Mouse (Mus musculus) lung, postnatal 0 days (tissue): Measurements from ENCODE around the gene Amigo2. TPM values are rescaled to one million over a fixed set of nuclear protein-coding genes. Genes with fewer than 3 reads are reported as not detected.
A peak's percentile ranks its signal among the peaks of the same experiment; 100 is the strongest.

ENCODE experiments used
- ATAC-seq: fragments of 200-750 bp; cut with Nextera tagmentation; 2 replicates; pipeline ENCODE4 v1.8.0; 2017; ENCODE audit warnings: moderate library complexity
- DNase-seq: peaks from one replicate; pipeline ENCODE4 v3.0.0-alpha.2; 2016; ENCODE audit warnings: low spot score
- H3K27ac ChIP-seq: fragments of 300-500 bp; sonication (generic); 2 replicates; pipeline ENCODE4 v1.5.1; 2014; ENCODE audit warnings: antibody characterized with exemption, mild to moderate bottlenecking, low read length, mixed read lengths
- H3K27me3 ChIP-seq: fragments of 300-500 bp; sonication (generic); replicated peaks from 2 replicates; pipeline ENCODE4 v1.6.1; 2014; ENCODE audit warnings: low read length, mixed read lengths; ENCODE audit not compliant: insufficient read depth
- H3K36me3 ChIP-seq: fragments of 300-500 bp; sonication (generic); 2 replicates; pipeline ENCODE4 v1.6.1; 2014; ENCODE audit warnings: low read length, mixed read lengths; ENCODE audit not compliant: insufficient read depth
- H3K4me1 ChIP-seq: fragments of 300-500 bp; sonication (generic); 2 replicates; pipeline ENCODE4 v1.6.1; 2014; ENCODE audit warnings: antibody characterized with exemption, low read depth, low read length, mixed read lengths; ENCODE audit not compliant: insufficient read depth
- H3K4me2 ChIP-seq: fragments of 300-500 bp; sonication (generic); replicated peaks from 2 replicates; pipeline ENCODE4 v1.6.1; 2014; ENCODE audit warnings: low read depth, mild to moderate bottlenecking, low read length, moderate library complexity, mixed read lengths
- H3K4me3 ChIP-seq: fragments of 300-500 bp; sonication (generic); 2 replicates; pipeline ENCODE4 v1.5.1; 2014; ENCODE audit warnings: low read depth, low read length
- H3K9ac ChIP-seq: fragments of 300-500 bp; sonication (generic); replicated peaks from 2 replicates; pipeline ENCODE4 v1.6.1; 2014; ENCODE audit warnings: low read depth, mild to moderate bottlenecking
- H3K9me3 ChIP-seq: fragments of 300-500 bp; sonication (generic); 2 replicates; pipeline ENCODE4 v1.6.1; 2016; ENCODE audit warnings: low read length, mixed read lengths
- CTCF ChIP-seq: IDR thresholded peaks from 2 replicates; pipeline ENCODE4 v1.5.1; 2016; ENCODE audit warnings: antibody characterized with exemption, mild to moderate bottlenecking
- EP300 ChIP-seq: IDR thresholded peaks from 2 replicates; pipeline ENCODE4 v1.6.1; 2016; ENCODE audit warnings: antibody characterized with exemption, mild to moderate bottlenecking, control low read depth
- WGBS: fragments of 180-500 bp; shearing (Covaris S2); extraction: QIAGEN DNeasy Blood & Tissue Kit; methylation state at CpG from one replicate; pipeline ENCODE4 v1.1.7; 2014; 5-methylcytosine and 5-hydroxymethylcytosine counted together
- polyA plus RNA-seq: library from polyadenylated mRNA; unstranded; fragments of >200 nt; fragmentation: Nextera tagmentation; extraction: Ambion mirVana; gene quantifications from 2 replicates; pipeline ENCODE4 v1.2.1, GENCODE M21; 2015

Amigo2 gene
- polyA plus RNA-seq, 1 experiment from 2014 or later: 12.3 TPM

DNA sequence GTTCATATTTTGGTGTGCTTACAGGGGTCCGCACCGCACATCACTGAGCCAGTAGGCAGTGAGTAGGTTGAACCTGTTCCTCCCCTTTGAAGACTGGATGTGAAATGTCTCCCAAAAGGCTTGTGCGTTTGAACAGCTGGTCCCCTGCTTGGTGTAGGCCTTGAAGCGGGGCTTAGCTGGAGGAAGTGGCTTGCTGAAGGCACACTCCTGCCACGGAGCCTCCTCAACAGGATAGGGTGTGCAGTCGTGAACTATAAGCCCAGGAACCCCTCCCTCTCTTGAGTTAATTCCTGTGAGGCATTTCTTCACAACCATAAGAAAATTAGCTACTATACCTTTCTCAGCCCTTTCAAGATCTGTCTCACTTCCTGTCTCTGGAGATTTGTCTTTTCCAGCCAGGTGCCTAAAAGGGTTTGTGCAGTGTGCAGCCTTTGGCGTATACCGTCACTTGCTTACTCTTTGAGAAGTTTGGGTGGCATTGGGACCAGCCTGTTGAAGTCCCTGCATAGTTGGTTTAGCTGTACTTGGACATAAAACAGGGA lies 5.5 kb upstream of the Amigo2 start:
- DNase-seq (no peak), ATAC-seq (no peak)
- TF ChIP-seq CTCF (no peak), EP300 (no peak)
- Histone ChIP-seq H3K36me3 (no peaks in the 10 kb centered on the region), H3K4me1 (no peaks in the 10 kb centered on the region; the same call in 1 of the 2 replicates), H3K27me3 (no peaks in the 10 kb centered on the region), H3K4me3 (no peak overlapping the region), H3K27ac (no peak overlapping the region), H3K9me3 (no peaks in the 10 kb centered on the region), H3K9ac (no peak overlapping the region), H3K4me2 (no peak overlapping the region)
- WGBS: 73% methylated on average over 8 of the region's 8 CpGs

DNA sequence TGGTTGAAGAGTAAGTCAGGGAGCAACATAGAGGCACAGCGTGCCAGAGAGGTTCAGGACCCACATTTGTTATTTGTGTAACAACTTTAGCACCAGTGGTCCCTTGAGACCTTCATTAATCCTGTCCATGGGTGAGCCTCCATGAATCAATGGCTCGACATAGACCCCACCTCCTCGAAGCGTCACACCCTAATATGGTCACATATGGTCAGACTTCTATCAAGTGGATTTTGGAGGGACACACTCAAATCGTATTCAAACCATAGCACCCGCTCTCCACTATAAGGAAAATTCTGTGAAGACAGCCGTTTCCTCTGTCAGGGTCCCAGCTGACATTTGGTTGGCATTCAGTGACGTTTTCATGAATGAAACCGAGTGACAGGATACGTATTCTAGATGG lies 2.2 kb upstream of the Amigo2 start:
- Histone ChIP-seq H3K4me2 (no peak overlapping the region), H3K9ac (no peak overlapping the region), H3K9me3 (no peaks in the 10 kb centered on the region), H3K4me1 (no peaks in the 10 kb centered on the region), H3K27me3 (no peaks in the 10 kb centered on the region), H3K4me3 (no peak overlapping the region), H3K27ac (no peak overlapping the region), H3K36me3 (no peaks in the 10 kb centered on the region)
- TF ChIP-seq CTCF (no peak), EP300 (no peak)
- DNase-seq (no peak), ATAC-seq (no peak)
- WGBS: 85% methylated on average over 10 of the region's 10 CpGs

DNA sequence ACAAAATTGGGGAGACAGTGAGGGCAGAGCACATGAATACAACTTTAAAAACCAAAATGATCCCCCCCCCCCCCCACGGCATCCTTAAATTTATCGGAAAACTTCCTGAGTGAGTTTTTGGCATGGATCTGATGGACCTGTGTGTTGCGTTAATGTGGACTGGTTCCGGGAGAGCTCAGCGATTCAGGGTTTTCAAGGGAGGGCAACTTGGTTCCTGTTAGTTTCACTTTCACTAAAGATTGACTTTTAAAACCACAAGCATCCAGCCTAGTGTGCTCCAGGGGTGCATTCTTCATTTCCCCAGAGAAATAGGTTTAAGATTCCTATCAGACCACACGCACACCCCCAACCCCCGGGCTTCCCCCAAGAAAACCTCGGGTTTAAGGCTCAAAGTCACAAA lies 1.2 kb upstream of the Amigo2 start:
- Histone ChIP-seq H3K9me3 (no peaks in the 10 kb centered on the region), H3K27ac (peak overlapping the region; percentile 97), H3K4me2 (peak overlapping the region; percentile 88), H3K36me3 (no peaks in the 10 kb centered on the region), H3K4me3 (peak overlapping the region; percentile 90), H3K27me3 (no peaks in the 10 kb centered on the region), H3K4me1 (no peaks in the 10 kb centered on the region), H3K9ac (peak overlapping the region; percentile 97)
- ATAC-seq (no peak), DNase-seq (peak; percentile 87)
- 14% methylated on average over 8 of the region's 8 CpGs for WGBS
- TF ChIP-seq CTCF: no peak
- TF ChIP-seq EP300: no peak

DNA sequence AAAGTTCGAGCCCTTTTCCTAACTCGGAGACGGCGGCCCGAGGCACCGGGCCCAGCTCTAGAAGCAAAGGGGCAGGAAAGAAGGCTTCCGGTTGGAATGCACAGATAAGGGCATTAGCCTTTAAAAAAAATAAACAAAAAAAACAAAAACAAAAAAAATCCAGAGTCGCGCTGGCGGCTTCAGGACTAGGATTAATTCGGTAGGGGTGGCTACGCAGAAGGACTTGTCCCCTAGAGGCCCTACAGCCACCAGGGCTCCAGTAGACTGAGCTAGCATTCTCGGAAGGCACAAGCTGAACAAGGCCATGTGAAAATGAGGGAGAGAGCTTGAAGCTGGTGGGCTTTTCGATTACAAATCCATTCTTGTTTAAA lies 689 bp upstream of the Amigo2 start:
- Histone ChIP-seq H3K27ac (peak overlapping the region; percentile 97), H3K4me1 (no peaks in the 10 kb centered on the region), H3K4me3 (peak overlapping the region; percentile 90), H3K27me3 (no peaks in the 10 kb centered on the region), H3K4me2 (peak overlapping the region; percentile 88), H3K36me3 (no peaks in the 10 kb centered on the region), H3K9me3 (no peaks in the 10 kb centered on the region), H3K9ac (peak overlapping the region; percentile 97)
- peak; percentile 37 for TF ChIP-seq CTCF
- TF ChIP-seq EP300: no peak; the same call in 1 of the 2 replicates
- DNase-seq: peak; percentile 73
- ATAC-seq: peak; percentile 54
- under 1% methylated on average over 14 of the region's 14 CpGs for WGBS

DNA sequence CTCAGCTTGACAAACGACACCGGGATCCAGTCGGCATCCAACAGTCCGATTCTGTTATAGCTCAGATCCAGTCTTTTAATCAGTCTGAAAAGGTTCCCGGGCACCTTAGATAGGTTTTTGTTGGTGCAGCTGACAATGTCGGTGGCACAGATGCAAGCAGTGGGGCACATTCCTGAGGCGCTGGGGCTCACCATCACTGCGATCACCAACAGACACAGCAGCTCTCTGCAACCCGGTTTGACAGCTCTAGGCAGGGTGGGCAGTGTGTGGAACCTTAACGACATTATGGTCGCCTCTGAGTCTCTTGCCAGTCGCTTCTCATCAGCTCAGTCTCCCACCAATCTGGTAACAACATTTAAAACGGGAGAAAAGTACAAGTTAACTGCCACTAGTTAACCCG lies 831 bp downstream of the Amigo2 start:
- Histone ChIP-seq H3K4me2 (peak overlapping the region; percentile 88), H3K4me3 (peak overlapping the region; percentile 90), H3K9me3 (no peaks in the 10 kb centered on the region), H3K27ac (no peak overlapping the region), H3K36me3 (no peaks in the 10 kb centered on the region), H3K27me3 (no peaks in the 10 kb centered on the region), H3K4me1 (no peaks in the 10 kb centered on the region), H3K9ac (no peak overlapping the region; the same call in 1 of the 2 replicates)
- TF ChIP-seq CTCF (no peak), EP300 (no peak)
- DNase-seq: no peak
- 29% methylated on average over 14 of the region's 14 CpGs for WGBS
- no peak for ATAC-seq

DNA sequence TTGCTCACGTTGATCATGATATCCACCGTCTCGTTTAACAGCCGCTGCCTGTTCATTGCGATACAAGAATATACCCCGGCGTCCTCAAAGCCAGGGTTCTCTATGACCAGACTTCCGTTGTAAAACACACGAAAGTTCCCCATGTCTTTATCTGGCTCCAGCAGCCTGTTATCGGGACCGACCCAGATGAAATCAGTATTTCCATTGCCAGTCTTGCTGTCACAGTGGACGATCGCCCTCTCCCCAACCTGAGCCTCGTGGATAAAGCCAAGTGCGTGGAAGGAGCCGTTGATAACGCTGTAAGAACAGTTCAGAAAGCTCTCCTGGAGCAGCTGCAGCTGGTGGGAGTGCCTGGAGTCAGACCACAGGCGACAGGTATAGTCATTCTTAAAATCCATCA lies 1.7 kb downstream of the Amigo2 start:
- H3K4me3 ChIP-seq: peak overlapping the region; percentile 90; the same call in 1 of the 2 replicates
- TF ChIP-seq EP300 (no peak), CTCF (no peak)

DNA sequence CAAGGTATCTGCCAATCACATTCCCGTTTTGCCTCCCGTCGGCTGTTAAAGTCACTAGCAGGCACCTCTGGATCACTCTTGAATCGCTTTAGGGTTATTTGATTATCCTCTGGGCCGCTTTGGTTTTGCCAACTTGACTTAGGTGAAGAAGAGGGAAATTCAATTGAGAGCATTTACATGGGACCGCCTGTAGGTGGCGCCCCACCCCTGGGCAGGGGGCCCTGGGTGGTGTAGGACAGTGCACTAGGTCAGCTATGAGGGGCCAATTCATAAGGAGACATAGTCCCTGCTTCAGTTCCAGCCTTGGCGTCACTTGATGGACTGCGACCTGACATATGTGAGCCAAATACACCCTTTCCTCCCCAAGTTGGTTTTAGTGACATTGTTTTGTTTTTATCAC lies 10.1 kb downstream of the Amigo2 start:
- ATAC-seq (0 out of 2 replicates have a peak, but pooled peaks have one; percentile 47), DNase-seq (peak; percentile 64)
- no peak overlapping the region for H3K4me3 ChIP-seq
- H3K27me3 ChIP-seq: no peaks in the 10 kb centered on the region
- no peaks in the 10 kb centered on the region for H3K4me1 ChIP-seq
- no peaks in the 10 kb centered on the region for H3K36me3 ChIP-seq
- H3K9me3 ChIP-seq: no peaks in the 10 kb centered on the region
- 41% methylated on average over 9 of the region's 9 CpGs for WGBS
- no peak overlapping the region for H3K9ac ChIP-seq
- no peak overlapping the region for H3K27ac ChIP-seq
- no peak for TF ChIP-seq EP300
- TF ChIP-seq CTCF: peak; percentile 87
- no peak overlapping the region for H3K4me2 ChIP-seq

More for the DNA sequence above, 1.7 kb downstream of the Amigo2 start:
- no peaks in the 10 kb centered on the region for H3K27me3 ChIP-seq
- ATAC-seq (no peak), DNase-seq (no peak)
- H3K4me1 ChIP-seq: no peaks in the 10 kb centered on the region
- no peaks in the 10 kb centered on the region for H3K36me3 ChIP-seq
- H3K9me3 ChIP-seq: no peaks in the 10 kb centered on the region
- no peak overlapping the region for H3K4me2 ChIP-seq
- no peak overlapping the region for H3K27ac ChIP-seq
- H3K9ac ChIP-seq: no peak overlapping the region
- 75% methylated on average over 18 of the region's 18 CpGs for WGBS
